Mouse (Mus musculus) kidney, embryonic 15.5 days (tissue): ENCODE data around the gene Nr4a2. TPM values are rescaled to one million over a fixed set of nuclear protein-coding genes. Genes with fewer than 3 reads are reported as not detected.

Experiments
- ATAC-seq: fragments of 200-750 bp; cut with Nextera tagmentation; replicated peaks from 2 replicates; pipeline ENCODE4 v1.8.0; 2017; ENCODE audit warnings: moderate TSS enrichment; ENCODE audit not compliant: low FRiP score
- H3K27ac ChIP-seq: fragments of 300-500 bp; sonication (generic); 2 replicates; pipeline ENCODE4 v1.5.1; 2015; ENCODE audit warnings: mild to moderate bottlenecking, inconsistent platforms
- H3K27me3 ChIP-seq: fragments of 300-500 bp; sonication (generic); 2 replicates; pipeline ENCODE4 v1.6.1; 2015; ENCODE audit warnings: inconsistent platforms
- H3K36me3 ChIP-seq: fragments of 300-500 bp; sonication (generic); 2 replicates; pipeline ENCODE4 v1.6.1; 2015; ENCODE audit warnings: inconsistent platforms
- H3K4me1 ChIP-seq: fragments of 300-500 bp; sonication (generic); 2 replicates; pipeline ENCODE4 v1.6.1; 2015; ENCODE audit warnings: inconsistent platforms
- H3K4me2 ChIP-seq: fragments of 300-500 bp; sonication (generic); 2 replicates; pipeline ENCODE4 v1.6.1; 2015; ENCODE audit warnings: moderate library complexity, mild to moderate bottlenecking, inconsistent platforms
- H3K4me3 ChIP-seq: fragments of 300-500 bp; sonication (generic); replicated peaks from 2 replicates; pipeline ENCODE4 v1.5.1; 2015; ENCODE audit warnings: mild to moderate bottlenecking, inconsistent platforms
- H3K9ac ChIP-seq: fragments of 300-500 bp; sonication (generic); 2 replicates; pipeline ENCODE4 v1.6.1; 2015; ENCODE audit warnings: mild to moderate bottlenecking, inconsistent platforms
- H3K9me3 ChIP-seq: fragments of 300-500 bp; sonication (generic); replicated peaks from 2 replicates; pipeline ENCODE4 v1.6.1; 2016; ENCODE audit warnings: inconsistent platforms
- WGBS: fragments of 180-500 bp; shearing (Covaris S2); methylation state at CpG from one replicate; pipeline ENCODE4 v1.1.7; 2015; ENCODE audit warnings: mixed read lengths; 5-methylcytosine and 5-hydroxymethylcytosine counted together
- polyA plus RNA-seq: library from polyadenylated mRNA; unstranded; fragments of >200 nt; fragmentation: Nextera tagmentation; extraction: Ambion mirVana; gene quantifications from 2 replicates; pipeline ENCODE4 v1.2.1, GENCODE M21; 2015

Nr4a2 gene
- polyA plus RNA-seq, 1 experiment from 2014 or later: 4.2 TPM

- peaks cover 25% of the 10 kb centered on the region for H3K4me1 ChIP-seq
- WGBS: 4% methylated on average over 13 of the region's 13 CpGs
- no peak for ATAC-seq
- peaks cover 30% of the 10 kb centered on the region for H3K27me3 ChIP-seq
- no peaks in the 10 kb centered on the region for H3K9me3 ChIP-seq
- H3K36me3 ChIP-seq: no peaks in the 10 kb centered on the region
- peak overlapping the region; percentile 78 for H3K27ac ChIP-seq
- H3K4me3 ChIP-seq: peak overlapping the region; percentile 77
- H3K9ac ChIP-seq: peak overlapping the region; percentile 50
- H3K4me2 ChIP-seq: peak overlapping the region; percentile 99
Observed at GRCm38 (mm10) chr2:57117201-57117951, 6.4 kb downstream of the Nr4a2 start.

- H3K4me1 ChIP-seq: peaks cover 32% of the 10 kb centered on the region
- no peaks in the 10 kb centered on the region for H3K36me3 ChIP-seq
- peak overlapping the region; percentile 99 for H3K4me2 ChIP-seq
- peaks cover 38% of the 10 kb centered on the region for H3K27me3 ChIP-seq
- peak overlapping the region; percentile 50 for H3K9ac ChIP-seq
- ATAC-seq: peak; percentile 44
- under 1% methylated on average over 42 of the region's 47 CpGs for WGBS
- H3K27ac ChIP-seq: peak overlapping the region; percentile 78
- H3K4me3 ChIP-seq: peak overlapping the region; percentile 77
- H3K9me3 ChIP-seq: no peaks in the 10 kb centered on the region
Observed at GRCm38 (mm10) chr2:57116366-57117200, 7.2 kb downstream of the Nr4a2 start.

GRCm38 (mm10) chr2:57115864-57116365, 7.9 kb downstream of the Nr4a2 start:
- no peak overlapping the region for H3K27ac ChIP-seq
- peak overlapping the region; percentile 99 for H3K4me2 ChIP-seq
- peak; percentile 19 for ATAC-seq
- under 1% methylated on average over 20 of the region's 28 CpGs for WGBS
- peaks cover 37% of the 10 kb centered on the region for H3K4me1 ChIP-seq
- peak overlapping the region; percentile 50 for H3K9ac ChIP-seq
- no peaks in the 10 kb centered on the region for H3K36me3 ChIP-seq
- H3K9me3 ChIP-seq: no peaks in the 10 kb centered on the region
- peak overlapping the region; percentile 77 for H3K4me3 ChIP-seq
- peaks cover 44% of the 10 kb centered on the region for H3K27me3 ChIP-seq

GRCm38 (mm10) chr2:57115181-57115863, 8.5 kb downstream of the Nr4a2 start:
- no peak overlapping the region for H3K27ac ChIP-seq
- H3K4me3 ChIP-seq: peak overlapping the region; percentile 77
- peaks cover 37% of the 10 kb centered on the region for H3K4me1 ChIP-seq
- under 1% methylated on average over 25 of the region's 25 CpGs for WGBS
- ATAC-seq: peak; percentile 7
- H3K27me3 ChIP-seq: peaks cover 50% of the 10 kb centered on the region
- H3K4me2 ChIP-seq: peak overlapping the region; percentile 99
- H3K36me3 ChIP-seq: no peaks in the 10 kb centered on the region
- H3K9me3 ChIP-seq: no peaks in the 10 kb centered on the region
- peak overlapping the region; percentile 50; the same call in 1 of the 2 replicates for H3K9ac ChIP-seq

- peak overlapping the region; percentile 59 for H3K9ac ChIP-seq
- WGBS: under 1% methylated on average over 88 of the region's 88 CpGs
- no peaks in the 10 kb centered on the region for H3K36me3 ChIP-seq
- peaks cover 44% of the 10 kb centered on the region for H3K4me1 ChIP-seq
- H3K27me3 ChIP-seq: peaks cover 58% of the 10 kb centered on the region
- 0 out of 2 replicates have a peak overlapping the region, but pooled peaks have one; percentile 32 for H3K27ac ChIP-seq
- peak overlapping the region; percentile 99 for H3K4me2 ChIP-seq
- peak; percentile 82 for ATAC-seq
- peak overlapping the region; percentile 77 for H3K4me3 ChIP-seq
- H3K9me3 ChIP-seq: no peaks in the 10 kb centered on the region
Observed at GRCm38 (mm10) chr2:57114211-57115151, 9.3 kb downstream of the Nr4a2 start.

DNA sequence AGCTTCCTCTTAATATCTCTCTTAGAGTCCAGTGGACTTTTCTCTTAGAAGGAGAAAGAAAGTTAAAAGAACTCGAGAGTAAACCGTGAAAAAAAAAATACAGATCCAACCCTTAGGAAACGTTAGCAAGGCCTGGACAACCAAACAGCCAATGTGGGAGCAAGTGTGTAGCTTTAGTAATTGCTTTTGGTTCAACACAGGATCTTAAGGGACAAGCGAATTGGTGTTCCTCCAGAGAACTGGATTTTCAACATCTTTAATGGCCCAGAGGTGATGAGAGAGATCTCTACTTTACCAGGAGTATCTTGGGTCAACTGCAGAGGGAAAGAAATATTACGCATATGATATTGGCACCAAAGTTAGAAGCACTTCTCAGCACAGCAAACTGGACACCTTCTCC, 10.4 kb downstream of the Nr4a2 start:
- H3K27me3 ChIP-seq: peaks cover 68% of the 10 kb centered on the region

GRCm38 (mm10) chr2:57112949-57113348, 10.9 kb downstream of the Nr4a2 start:
- Histone ChIP-seq H3K4me3 (no peak overlapping the region), H3K27ac (no peak overlapping the region), H3K9me3 (no peaks in the 10 kb centered on the region), H3K36me3 (no peaks in the 10 kb centered on the region), H3K9ac (no peak overlapping the region), H3K4me2 (no peak overlapping the region), H3K4me1 (peaks cover 44% of the 10 kb centered on the region), H3K27me3 (peaks cover 73% of the 10 kb centered on the region)
- no peak for ATAC-seq
- 32% methylated on average over 6 of the region's 6 CpGs for WGBS

More for the DNA sequence above, 10.4 kb downstream of the Nr4a2 start:
- Histone ChIP-seq H3K4me2 (peak overlapping the region; percentile 99; the same call in 1 of the 2 replicates), H3K9ac (no peak overlapping the region), H3K9me3 (no peaks in the 10 kb centered on the region), H3K27ac (no peak overlapping the region), H3K36me3 (no peaks in the 10 kb centered on the region), H3K4me1 (peaks cover 44% of the 10 kb centered on the region), H3K4me3 (peak overlapping the region; percentile 77; the same call in 1 of the 2 replicates)
- no peak for ATAC-seq
- 27% methylated on average over 5 of the region's 5 CpGs for WGBS

- H3K27me3 ChIP-seq: peaks cover 81% of the 10 kb centered on the region
Observed at GRCm38 (mm10) chr2:57111791-57112538, 11.8 kb downstream of the Nr4a2 start.

DNA sequence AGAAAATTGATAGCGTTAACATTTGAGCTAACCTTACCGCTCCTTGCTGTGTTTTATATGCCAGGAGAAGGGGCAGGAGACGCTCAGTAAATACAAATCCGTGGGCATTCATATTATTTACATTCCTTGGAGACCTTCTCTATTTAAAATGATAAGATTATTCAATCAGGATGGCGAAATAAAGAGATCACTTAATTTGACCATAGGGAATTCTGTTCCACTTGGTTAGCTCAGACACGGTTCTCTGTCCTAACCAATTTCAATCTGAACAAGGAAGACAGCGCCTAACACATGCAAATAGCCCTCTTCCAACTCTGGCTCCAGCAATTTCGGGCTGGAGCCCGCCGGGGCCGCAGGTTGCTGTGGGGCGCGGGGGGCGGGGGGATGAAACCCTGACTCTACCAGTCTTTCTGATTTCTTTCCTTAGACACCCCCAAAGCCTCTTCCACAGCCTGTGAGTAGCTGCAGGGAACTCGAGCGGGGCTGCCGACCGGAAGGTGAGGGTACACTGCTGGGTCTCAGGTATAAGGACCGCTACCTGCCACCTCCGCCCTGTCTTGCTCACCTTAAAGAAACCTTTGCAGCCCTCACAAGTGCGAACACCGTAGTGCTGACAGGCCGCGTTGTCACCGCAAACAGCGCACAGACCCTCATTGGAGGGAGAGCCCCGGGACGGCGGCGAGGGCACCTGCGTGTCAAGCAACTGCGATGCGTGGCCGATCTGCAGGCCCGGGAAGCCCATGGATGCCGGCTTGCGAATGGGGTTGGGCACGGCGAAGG, 12.6 kb downstream of the Nr4a2 start:
- no peak for ATAC-seq
- Histone ChIP-seq H3K9ac (no peak overlapping the region), H3K27me3 (peaks cover 87% of the 10 kb centered on the region), H3K4me1 (peaks cover 38% of the 10 kb centered on the region), H3K4me2 (peak overlapping the region; percentile 32), H3K36me3 (no peaks in the 10 kb centered on the region), H3K27ac (no peak overlapping the region), H3K4me3 (peak overlapping the region; percentile 17), H3K9me3 (no peaks in the 10 kb centered on the region)
- 10% methylated on average over 39 of the region's 39 CpGs for WGBS

More at GRCm38 (mm10) chr2:57111791-57112538, 11.8 kb downstream of the Nr4a2 start:
- H3K36me3 ChIP-seq: no peaks in the 10 kb centered on the region
- 7% methylated on average over 38 of the region's 38 CpGs for WGBS
- peak overlapping the region; percentile 17 for H3K4me3 ChIP-seq
- H3K9ac ChIP-seq: no peak overlapping the region
- no peak overlapping the region for H3K27ac ChIP-seq
- peak overlapping the region; percentile 32 for H3K4me2 ChIP-seq
- peaks cover 39% of the 10 kb centered on the region for H3K4me1 ChIP-seq
- no peaks in the 10 kb centered on the region for H3K9me3 ChIP-seq
- no peak for ATAC-seq

DNA sequence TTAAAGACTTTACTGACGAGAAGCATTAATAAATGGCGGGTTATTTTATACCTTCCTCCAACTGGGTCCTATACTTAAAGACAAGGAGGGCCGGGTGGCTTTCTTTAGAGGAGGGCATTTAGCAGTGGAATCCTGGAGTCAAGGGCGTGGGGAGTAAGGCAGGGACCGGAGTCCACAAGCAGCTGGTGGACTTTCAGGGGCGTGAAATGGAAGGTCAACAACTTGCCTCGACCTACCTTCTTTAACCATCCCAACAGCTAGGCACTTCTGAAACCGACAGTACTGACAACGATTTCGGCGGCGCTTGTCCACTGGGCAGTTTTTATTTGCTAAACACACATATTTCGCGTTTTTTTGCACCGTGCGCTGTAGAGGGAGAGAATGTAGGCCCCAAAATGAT, 13.4 kb downstream of the Nr4a2 start:
- Histone ChIP-seq H3K27ac (no peak overlapping the region), H3K4me1 (peaks cover 31% of the 10 kb centered on the region), H3K9me3 (no peaks in the 10 kb centered on the region), H3K36me3 (no peaks in the 10 kb centered on the region), H3K9ac (no peak overlapping the region), H3K4me3 (no peak overlapping the region), H3K27me3 (peaks cover 92% of the 10 kb centered on the region), H3K4me2 (no peak overlapping the region)
- WGBS: 20% methylated on average over 16 of the region's 16 CpGs
- ATAC-seq: no peak
